Mouse (Mus musculus): ENCODE results near the gene Gm13723. TPM values are rescaled to one million over a fixed set of nuclear protein-coding genes. Genes with fewer than 3 reads are reported as not detected.

Gm13723 gene
- not detected in 2 replicates for polyA plus RNA-seq (2015; fragmentation: Nextera tagmentation; extraction: Ambion mirVana)

DNA sequence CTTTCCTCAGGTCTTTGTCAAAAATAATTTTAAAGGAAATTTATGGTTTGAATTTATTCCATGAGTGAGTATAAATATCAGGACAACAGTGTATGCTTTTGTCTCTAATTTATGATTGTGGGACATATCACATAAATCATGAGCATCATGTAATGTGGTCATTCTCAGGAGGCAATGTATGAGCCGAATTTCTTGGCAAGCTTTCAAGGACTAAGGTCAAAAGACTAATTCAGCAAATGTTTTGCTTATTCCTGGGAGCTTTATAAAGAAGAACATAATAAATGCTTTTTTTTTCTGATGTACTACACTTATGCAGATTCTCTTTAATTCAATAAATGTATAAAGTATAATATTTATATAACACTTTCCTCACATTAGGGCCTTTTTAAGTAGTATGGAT is at the start of gene Gm13723:
Gene Gm13723 (minus strand): TSS at position 101 of the 400 bp plus-strand sequence.
- no peaks in the 10 kb centered on the region for H3K36me3 ChIP-seq (replicated peaks)
- no peaks in the 10 kb centered on the region for H3K27me3 ChIP-seq (replicated peaks)
- no peak within 1 kb of the TSS for H3K9ac ChIP-seq
- no peak within 1 kb of the TSS for H3K4me2 ChIP-seq
- ATAC-seq (replicated peaks), result no peak
- 66% methylated on average over 1 of the region's 1 CpGs for WGBS
- no peak within 1 kb of the TSS for H3K4me3 ChIP-seq
- H3K27ac ChIP-seq, result no peak within 1 kb of the TSS
- H3K4me1 ChIP-seq, result no peaks in the 10 kb centered on the region
- H3K9me3 ChIP-seq, result no peaks in the 10 kb centered on the region

GRCm38 (mm10) chr2:86905647-86906046 is 31.0 kb upstream of the Gm13723 start:
- Histone ChIP-seq H3K27me3 (replicated peaks) (no peaks in the 10 kb centered on the region), H3K36me3 (replicated peaks) (no peaks in the 10 kb centered on the region), H3K9ac (no peak overlapping the region), H3K9me3 (no peaks in the 10 kb centered on the region), H3K4me1 (no peaks in the 10 kb centered on the region), H3K4me3 (no peak overlapping the region), H3K4me2 (no peak overlapping the region), H3K27ac (no peak overlapping the region)
- 88% methylated on average over 2 of the region's 2 CpGs for WGBS
- ATAC-seq (replicated peaks), result no peak

DNA sequence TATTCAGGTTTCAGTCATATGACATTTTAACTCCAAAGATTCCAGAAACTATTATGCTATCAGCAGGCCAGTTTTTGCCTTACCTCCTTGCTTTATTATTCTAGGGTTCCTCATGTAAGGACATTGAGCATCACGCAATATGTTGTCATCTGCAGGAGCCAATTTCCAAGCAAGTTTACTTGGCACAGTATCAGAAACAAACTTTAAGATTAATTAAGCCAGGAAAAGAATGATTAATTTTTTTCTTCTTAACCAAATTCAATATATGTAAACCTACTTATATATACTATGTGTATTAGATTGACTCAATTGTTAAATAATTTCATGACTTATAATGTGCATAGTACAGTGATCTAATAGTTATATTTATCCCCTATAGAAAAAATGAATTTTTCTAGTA is 17.5 kb upstream of the Gm13723 start, which contains the start of gene Olfr1097:
Gene Olfr1097 (minus strand): TSS at position 101 of the 400 bp plus-strand sequence.
- Histone ChIP-seq H3K4me1 (no peaks in the 10 kb centered on the region), H3K27me3 (replicated peaks) (no peaks in the 10 kb centered on the region), H3K9me3 (no peaks in the 10 kb centered on the region), H3K4me3 (no peak within 1 kb of the TSS), H3K36me3 (replicated peaks) (no peaks in the 10 kb centered on the region), H3K4me2 (no peak within 1 kb of the TSS), H3K27ac (no peak within 1 kb of the TSS), H3K9ac (no peak within 1 kb of the TSS)
- 96% methylated on average over 1 of the region's 1 CpGs for WGBS
- ATAC-seq (replicated peaks), result no peak

GRCm38 (mm10) chr2:86851596-86851995 is 23.0 kb downstream of the Gm13723 start, which contains the start of gene Olfr1095:
TSS of gene Olfr1095 (minus strand) at chr2:86851696.
- no peak within 1 kb of the TSS for H3K9ac ChIP-seq
- WGBS, result 90% methylated on average over 3 of the region's 3 CpGs
- no peak within 1 kb of the TSS for H3K4me3 ChIP-seq
- no peak for ATAC-seq (replicated peaks)
- H3K36me3 ChIP-seq (replicated peaks), result no peaks in the 10 kb centered on the region
- no peaks in the 10 kb centered on the region for H3K27me3 ChIP-seq (replicated peaks)
- no peak within 1 kb of the TSS for H3K27ac ChIP-seq
- no peaks in the 10 kb centered on the region for H3K9me3 ChIP-seq
- H3K4me1 ChIP-seq, result no peaks in the 10 kb centered on the region
- no peak within 1 kb of the TSS for H3K4me2 ChIP-seq

- ATAC-seq (replicated peaks), result no peak
- H3K27me3 ChIP-seq (replicated peaks), result no peaks in the 10 kb centered on the region
- H3K9ac ChIP-seq, result no peak within 1 kb of the TSS
- H3K9me3 ChIP-seq, result no peaks in the 10 kb centered on the region
- H3K4me2 ChIP-seq, result no peak within 1 kb of the TSS
- H3K27ac ChIP-seq, result no peak within 1 kb of the TSS
- no peaks in the 10 kb centered on the region for H3K36me3 ChIP-seq (replicated peaks)
- no peak within 1 kb of the TSS for H3K4me3 ChIP-seq
- no peaks in the 10 kb centered on the region for H3K4me1 ChIP-seq
Observed at GRCm38 (mm10) chr2:86824363-86824762, 50.2 kb downstream of the Gm13723 start, which contains the start of gene Olfr1094. TSS of gene Olfr1094 (plus strand) at chr2:86824663.

Other genes with a start within 250 kb of the Gm13723 start
- gene Olfr1084, start 235.1 kb downstream of the Gm13723 start, polyA plus RNA-seq (2015; fragmentation: Nextera tagmentation; extraction: Ambion mirVana), result not detected in 2 replicates
- gene Olfr1085, start 212.8 kb downstream of the Gm13723 start, polyA plus RNA-seq (2015; fragmentation: Nextera tagmentation; extraction: Ambion mirVana), result not detected in 2 replicates
- gene Olfr1086, start 194.7 kb downstream of the Gm13723 start, polyA plus RNA-seq (2015; fragmentation: Nextera tagmentation; extraction: Ambion mirVana), result not detected in 2 replicates
- not detected in 2 replicates for gene Olfr1087, start 176.4 kb downstream of the Gm13723 start, polyA plus RNA-seq (2015; fragmentation: Nextera tagmentation; extraction: Ambion mirVana)
- not detected in 2 replicates for gene Olfr1089, start 141.1 kb downstream of the Gm13723 start, polyA plus RNA-seq (2015; fragmentation: Nextera tagmentation; extraction: Ambion mirVana)
- not detected in 2 replicates for gene Olfr1090, start 115.8 kb downstream of the Gm13723 start, polyA plus RNA-seq (2015; fragmentation: Nextera tagmentation; extraction: Ambion mirVana)
- gene Olfr1093, start 92.3 kb downstream of the Gm13723 start, polyA plus RNA-seq (2015; fragmentation: Nextera tagmentation; extraction: Ambion mirVana), result not detected in 2 replicates
- gene Olfr141, start 64.8 kb downstream of the Gm13723 start, polyA plus RNA-seq (2015; fragmentation: Nextera tagmentation; extraction: Ambion mirVana), result not detected in 2 replicates
- not detected in 2 replicates for gene Olfr1094, start 50.1 kb downstream of the Gm13723 start, polyA plus RNA-seq (2015; fragmentation: Nextera tagmentation; extraction: Ambion mirVana)
- gene Olfr1095, start 23.1 kb downstream of the Gm13723 start, polyA plus RNA-seq (2015; fragmentation: Nextera tagmentation; extraction: Ambion mirVana), result not detected in 2 replicates
- not detected in 2 replicates for gene Olfr1097, start 17.4 kb upstream of the Gm13723 start, polyA plus RNA-seq (2015; fragmentation: Nextera tagmentation; extraction: Ambion mirVana)
- gene Olfr1098, start 49.7 kb upstream of the Gm13723 start, polyA plus RNA-seq (2015; fragmentation: Nextera tagmentation; extraction: Ambion mirVana), result not detected in 2 replicates
- not detected in 2 replicates for gene Olfr1099, start 85.9 kb upstream of the Gm13723 start, polyA plus RNA-seq (2015; fragmentation: Nextera tagmentation; extraction: Ambion mirVana)
- not detected in 2 replicates for gene Olfr1100, start 105.2 kb upstream of the Gm13723 start, polyA plus RNA-seq (2015; fragmentation: Nextera tagmentation; extraction: Ambion mirVana)
- gene Olfr1101, start 116.4 kb upstream of the Gm13723 start, polyA plus RNA-seq (2015; fragmentation: Nextera tagmentation; extraction: Ambion mirVana), result not detected in 2 replicates
- gene Olfr1102, start 123.6 kb upstream of the Gm13723 start, polyA plus RNA-seq (2015; fragmentation: Nextera tagmentation; extraction: Ambion mirVana), result not detected in 2 replicates
- not detected in 2 replicates for gene Olfr1104, start 152.3 kb upstream of the Gm13723 start, polyA plus RNA-seq (2015; fragmentation: Nextera tagmentation; extraction: Ambion mirVana)
- not detected in 2 replicates for gene Olfr1105, start 161.7 kb upstream of the Gm13723 start, polyA plus RNA-seq (2015; fragmentation: Nextera tagmentation; extraction: Ambion mirVana)
- gene Olfr1106, start 177.5 kb upstream of the Gm13723 start, polyA plus RNA-seq (2015; fragmentation: Nextera tagmentation; extraction: Ambion mirVana), result not detected in 2 replicates
- not detected in 2 replicates for gene Olfr1107, start 201.0 kb upstream of the Gm13723 start, polyA plus RNA-seq (2015; fragmentation: Nextera tagmentation; extraction: Ambion mirVana)
- not detected in 2 replicates for gene Olfr1109, start 221.2 kb upstream of the Gm13723 start, polyA plus RNA-seq (2015; fragmentation: Nextera tagmentation; extraction: Ambion mirVana)
- gene Olfr259, start 239.8 kb upstream of the Gm13723 start, polyA plus RNA-seq (2015; fragmentation: Nextera tagmentation; extraction: Ambion mirVana), result not detected in 2 replicates